Mouse (Mus musculus) hindbrain, embryonic 10.5 days (tissue): ENCODE measurements around the gene Ptpn12. TPM values are rescaled to one million over a fixed set of nuclear protein-coding genes. Genes with fewer than 3 reads are reported as not detected.

Source experiments
- DNase-seq: peaks from one replicate; pipeline ENCODE4 v3.0.0-alpha.2; 2017; ENCODE audit warnings: low spot score
- H3K27ac ChIP-seq: fragments of 300-500 bp; sonication (generic); 2 replicates; pipeline ENCODE4 v1.5.1; 2016; ENCODE audit warnings: mild to moderate bottlenecking, moderate library complexity
- H3K27me3 ChIP-seq: fragments of 300-500 bp; sonication (generic); 2 replicates; pipeline ENCODE4 v1.6.1; 2016; ENCODE audit warnings: mild to moderate bottlenecking; ENCODE audit not compliant: poor library complexity, insufficient read depth, severe bottlenecking
- H3K36me3 ChIP-seq: fragments of 300-500 bp; sonication (generic); 2 replicates; pipeline ENCODE4 v1.6.1; 2016; ENCODE audit warnings: mild to moderate bottlenecking, moderate library complexity
- H3K4me1 ChIP-seq: fragments of 300-500 bp; sonication (generic); replicated peaks from 2 replicates; pipeline ENCODE4 v1.6.1; 2016; ENCODE audit warnings: mild to moderate bottlenecking
- H3K4me3 ChIP-seq: fragments of 300-500 bp; sonication (generic); 2 replicates; pipeline ENCODE4 v1.5.1; 2016; ENCODE audit warnings: mild to moderate bottlenecking, moderate library complexity
- H3K9me3 ChIP-seq: fragments of 300-500 bp; sonication (generic); 2 replicates; pipeline ENCODE4 v1.6.1; 2016; ENCODE audit warnings: mild to moderate bottlenecking, moderate library complexity
- WGBS: fragments of 180-500 bp; shearing (Covaris S2); methylation state at CpG from one replicate; pipeline ENCODE4 v1.1.7; 2016; 5-methylcytosine and 5-hydroxymethylcytosine counted together
- polyA plus RNA-seq: library from polyadenylated mRNA; unstranded; fragments of >200 nt; fragmentation: Nextera tagmentation; extraction: Ambion mirVana; gene quantifications from 2 replicates; pipeline ENCODE4 v1.2.1, GENCODE M21; 2016

Ptpn12 gene
- polyA plus RNA-seq, 1 experiment from 2014 or later: 22.2 TPM

DNA sequence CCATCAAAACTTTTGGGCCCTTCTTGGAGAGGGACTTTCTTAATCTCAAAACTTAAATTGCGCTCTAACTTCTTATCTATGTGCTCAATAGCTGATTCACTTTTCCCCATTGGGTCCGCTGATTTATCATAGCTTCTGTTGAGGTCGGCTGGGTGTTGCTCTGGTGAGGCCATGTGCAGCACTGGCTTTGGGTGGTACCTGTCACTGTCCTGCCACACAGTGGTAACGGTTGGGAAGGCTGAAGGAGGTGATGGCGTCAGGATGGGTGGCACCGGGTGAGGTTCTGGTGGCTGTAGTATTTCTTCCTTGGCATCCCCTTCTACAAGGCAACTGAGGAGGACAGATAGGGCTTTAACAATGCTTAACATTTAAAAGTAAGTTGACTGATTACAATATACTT, 57.3 kb downstream of the Ptpn12 start:
- Histone ChIP-seq H3K4me3 (no peak overlapping the region), H3K9me3 (peaks cover 9% of the 10 kb centered on the region; the same call in 1 of the 2 replicates), H3K36me3 (peaks cover 98% of the 10 kb centered on the region), H3K27me3 (no peaks in the 10 kb centered on the region), H3K4me1 (no peaks in the 10 kb centered on the region), H3K27ac (no peak overlapping the region)
- no peak for DNase-seq
- 95% methylated on average over 6 of the region's 6 CpGs for WGBS

DNA sequence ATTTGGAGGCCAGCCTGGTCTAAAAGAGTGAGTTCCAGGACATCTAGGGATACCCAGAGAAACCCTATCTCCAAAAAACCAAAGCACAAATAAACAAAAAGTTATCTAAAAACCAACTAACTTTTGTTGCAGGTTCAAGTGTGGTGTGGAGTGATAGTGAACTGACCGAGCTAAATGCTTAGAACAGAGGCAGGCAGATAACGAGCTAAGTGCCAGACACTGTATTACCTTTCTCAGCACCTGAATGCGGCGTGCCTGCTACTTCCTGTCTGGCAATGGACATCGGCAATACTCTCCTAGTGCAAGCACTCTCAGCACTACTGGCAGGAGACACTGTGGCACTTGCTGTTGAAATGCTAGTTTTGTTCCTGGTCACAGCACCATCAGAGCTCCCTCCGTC, 58.2 kb downstream of the Ptpn12 start:
- Histone ChIP-seq H3K36me3 (peaks cover 97% of the 10 kb centered on the region), H3K4me1 (no peaks in the 10 kb centered on the region)
- WGBS: 95% methylated on average over 6 of the region's 6 CpGs

DNA sequence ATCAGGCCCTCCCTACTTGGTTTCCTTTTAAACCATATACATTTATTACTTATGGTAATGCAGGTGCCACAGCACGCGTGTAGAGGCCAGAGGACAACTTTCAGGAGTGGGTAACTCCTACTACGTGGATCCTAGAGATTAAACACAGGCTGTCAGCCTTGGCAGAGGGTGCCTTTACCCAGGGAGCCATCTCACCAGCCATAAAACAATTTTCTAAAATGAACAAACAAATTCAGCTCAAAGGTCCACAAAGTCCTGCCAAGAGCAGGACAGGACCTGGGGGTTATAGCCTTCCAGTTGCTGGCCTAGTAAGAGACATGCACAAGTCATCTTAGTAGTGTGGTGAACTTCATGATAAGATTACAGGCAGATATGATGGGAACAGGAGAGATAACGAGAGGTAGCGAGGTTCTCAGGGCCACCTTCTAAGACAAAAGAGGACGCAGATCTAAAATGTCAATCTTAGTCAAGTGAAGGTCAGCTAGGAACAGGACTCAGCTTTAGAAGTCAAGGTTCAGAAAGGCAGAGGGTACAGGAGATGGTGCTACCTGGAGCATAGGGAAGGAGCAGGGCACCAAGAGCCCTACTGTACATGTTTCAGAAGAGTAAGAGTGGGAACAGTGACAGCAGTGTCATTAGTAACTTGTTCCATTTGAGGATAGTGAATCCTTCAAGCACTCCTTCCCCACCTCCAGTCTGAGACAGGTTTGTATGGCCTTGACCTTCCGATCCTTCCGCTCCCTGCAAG, 65.5 kb downstream of the Ptpn12 start:
- DNase-seq: no peak
- Histone ChIP-seq H3K27ac (no peak overlapping the region), H3K36me3 (peaks cover 97% of the 10 kb centered on the region), H3K27me3 (no peaks in the 10 kb centered on the region), H3K4me1 (no peaks in the 10 kb centered on the region), H3K4me3 (no peak overlapping the region), H3K9me3 (no peaks in the 10 kb centered on the region)
- WGBS: 96% methylated on average over 8 of the region's 8 CpGs

More for the DNA sequence above, 58.2 kb downstream of the Ptpn12 start:
- H3K4me3 ChIP-seq: no peak overlapping the region
- peaks cover 9% of the 10 kb centered on the region; the same call in 1 of the 2 replicates for H3K9me3 ChIP-seq
- no peak for DNase-seq
- no peak overlapping the region for H3K27ac ChIP-seq
- no peaks in the 10 kb centered on the region for H3K27me3 ChIP-seq

DNA sequence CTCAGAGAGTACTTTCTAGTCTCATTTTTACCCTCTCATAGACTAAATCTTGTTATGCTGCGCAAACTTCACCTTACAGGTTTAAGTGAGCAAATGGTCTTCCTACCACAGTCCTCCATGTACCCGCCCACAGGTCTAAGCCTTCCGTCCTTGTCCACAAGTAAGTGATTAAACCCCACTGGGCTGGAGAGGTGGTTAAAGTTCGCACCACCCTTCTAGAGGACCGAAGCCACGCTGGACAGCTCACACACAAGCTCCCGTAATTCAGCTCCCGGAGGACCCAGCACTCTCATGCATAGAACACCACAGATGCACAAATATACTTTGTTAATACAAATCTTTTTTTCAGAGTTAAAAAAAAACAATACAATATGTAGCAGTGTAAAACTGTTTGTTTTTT, 69.4 kb downstream of the Ptpn12 start:
- no peak for DNase-seq
- Histone ChIP-seq H3K4me1 (no peaks in the 10 kb centered on the region), H3K27me3 (no peaks in the 10 kb centered on the region), H3K27ac (no peak overlapping the region), H3K9me3 (no peaks in the 10 kb centered on the region; the same call in 1 of the 2 replicates), H3K36me3 (peaks cover 70% of the 10 kb centered on the region), H3K4me3 (no peak overlapping the region)
- WGBS: 95% methylated on average over 8 of the region's 8 CpGs

DNA sequence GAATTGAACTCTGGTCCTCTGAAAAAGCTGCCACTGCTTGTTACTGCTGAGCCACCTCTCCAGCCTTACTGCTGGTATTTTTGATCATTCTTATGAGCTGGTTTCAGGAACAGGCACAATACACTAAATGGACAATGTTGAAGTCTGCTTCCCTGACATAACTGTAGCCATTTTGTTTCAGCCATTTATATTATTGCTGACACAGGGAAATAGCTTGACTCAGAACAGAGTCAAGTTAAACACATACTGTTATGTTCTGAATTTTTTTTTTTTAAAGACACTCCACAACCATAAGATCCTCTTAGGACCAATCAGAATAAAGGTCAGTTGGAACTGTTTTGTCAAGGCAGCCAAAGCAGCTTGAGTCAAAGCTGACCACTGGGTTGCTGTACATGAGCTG, 72.2 kb downstream of the Ptpn12 start:
- Histone ChIP-seq H3K27ac (no peak overlapping the region), H3K36me3 (peaks cover 42% of the 10 kb centered on the region), H3K4me1 (no peaks in the 10 kb centered on the region), H3K4me3 (no peak overlapping the region), H3K9me3 (peaks cover 4% of the 10 kb centered on the region; the same call in 1 of the 2 replicates), H3K27me3 (no peaks in the 10 kb centered on the region)
- no peak for DNase-seq

DNA sequence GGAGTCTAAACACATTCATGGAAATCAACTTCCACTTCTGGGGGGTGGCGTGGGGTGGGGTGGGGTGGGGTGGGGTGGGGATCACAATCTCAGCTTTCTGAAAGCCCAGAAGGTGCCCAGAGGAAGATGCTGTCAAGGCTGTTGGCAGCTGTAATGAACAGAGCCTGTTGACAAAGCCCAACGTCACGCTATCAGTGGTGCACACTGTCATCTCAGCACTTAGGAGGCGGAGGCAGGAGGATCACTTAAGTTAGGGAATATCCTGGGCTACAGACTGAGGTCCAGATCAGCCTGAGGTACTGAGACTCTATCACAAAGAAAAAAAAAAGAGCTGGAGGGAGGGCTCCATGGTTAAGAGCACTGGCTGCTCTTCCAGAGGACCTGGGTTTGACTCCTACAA, 81.0 kb downstream of the Ptpn12 start:
- Histone ChIP-seq H3K27me3 (no peaks in the 10 kb centered on the region), H3K4me1 (peaks cover 4% of the 10 kb centered on the region; the same call in 1 of the 2 replicates), H3K27ac (no peak overlapping the region), H3K9me3 (no peaks in the 10 kb centered on the region), H3K4me3 (no peak overlapping the region), H3K36me3 (no peaks in the 10 kb centered on the region)
- DNase-seq: no peak
- WGBS: 78% methylated on average over 4 of the region's 4 CpGs

DNA sequence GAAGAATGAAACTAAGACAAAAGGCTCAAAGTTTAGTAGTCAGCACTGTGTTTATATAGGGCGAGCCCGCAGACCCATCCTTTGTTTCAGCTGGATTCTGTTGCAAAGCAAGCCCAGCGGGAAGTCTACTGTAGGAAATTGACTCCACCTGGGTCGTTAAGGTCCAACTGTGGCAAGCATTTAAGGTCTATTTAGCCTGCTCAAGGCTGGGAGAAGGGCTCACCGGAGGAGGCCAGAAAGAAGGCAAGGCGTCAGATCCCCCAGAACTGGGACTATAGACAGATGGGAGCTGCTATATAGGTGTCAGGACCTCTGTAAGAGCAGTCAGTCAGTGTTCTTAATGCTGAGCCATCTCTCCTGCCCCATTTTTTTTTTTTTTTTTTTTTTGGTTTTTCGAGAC, 81.7 kb downstream of the Ptpn12 start:
- 25% methylated on average over 7 of the region's 7 CpGs for WGBS
- Histone ChIP-seq H3K27ac (no peak overlapping the region), H3K36me3 (no peaks in the 10 kb centered on the region), H3K9me3 (no peaks in the 10 kb centered on the region), H3K4me1 (peaks cover 4% of the 10 kb centered on the region; the same call in 1 of the 2 replicates), H3K27me3 (no peaks in the 10 kb centered on the region), H3K4me3 (no peak overlapping the region)
- peak; percentile 10 for DNase-seq

DNA sequence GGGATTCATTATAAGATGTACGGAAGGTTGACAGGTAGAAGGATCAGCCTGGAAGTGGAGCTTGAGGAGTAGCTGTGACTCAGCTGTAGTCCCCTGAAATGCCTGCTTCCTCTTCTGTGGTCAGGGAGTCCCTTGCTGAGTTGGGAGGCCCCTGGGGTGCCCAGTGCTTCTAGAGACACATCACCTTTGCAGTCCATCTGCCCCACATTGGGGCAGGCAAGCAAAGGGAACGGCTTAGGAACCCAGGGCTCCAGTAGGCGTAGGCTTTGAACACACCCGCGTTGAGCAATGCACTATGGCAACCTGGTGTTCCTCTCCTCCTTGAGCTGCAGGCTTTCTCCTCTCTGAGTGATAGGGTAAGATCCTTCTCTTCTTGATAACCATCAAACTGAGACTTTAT, 82.6 kb downstream of the Ptpn12 start:
- Histone ChIP-seq H3K36me3 (no peaks in the 10 kb centered on the region), H3K27ac (no peak overlapping the region), H3K9me3 (no peaks in the 10 kb centered on the region), H3K27me3 (no peaks in the 10 kb centered on the region), H3K4me1 (peaks cover 4% of the 10 kb centered on the region; the same call in 1 of the 2 replicates), H3K4me3 (no peak overlapping the region)
- WGBS: 57% methylated on average over 5 of the region's 5 CpGs
- DNase-seq: no peak

DNA sequence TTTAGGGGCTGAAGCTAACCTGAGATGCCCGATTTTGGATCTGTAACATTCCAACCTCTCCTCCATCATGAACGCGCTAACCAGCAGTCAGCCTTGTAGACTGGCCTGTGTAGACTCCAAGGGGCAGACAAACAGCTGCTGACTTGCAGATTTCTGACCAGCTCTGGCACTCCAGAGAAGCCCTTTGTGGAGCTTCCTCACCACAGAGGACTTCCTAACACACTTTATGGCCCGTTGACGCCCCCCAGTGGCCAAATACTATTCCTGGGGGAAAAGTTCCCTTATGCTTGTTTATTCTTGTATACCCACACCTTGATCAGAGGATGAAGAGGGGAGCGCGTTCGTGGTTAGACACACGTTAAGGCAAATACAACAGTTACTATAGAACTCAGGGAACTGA, 86.7 kb downstream of the Ptpn12 start:
- H3K27ac ChIP-seq: no peak overlapping the region
- peaks cover 2% of the 10 kb centered on the region; the same call in 1 of the 2 replicates for H3K4me1 ChIP-seq
- H3K27me3 ChIP-seq: no peaks in the 10 kb centered on the region
- no peaks in the 10 kb centered on the region for H3K9me3 ChIP-seq
- 64% methylated on average over 9 of the region's 9 CpGs for WGBS
- peak; percentile 37 for DNase-seq
- no peaks in the 10 kb centered on the region for H3K36me3 ChIP-seq
- H3K4me3 ChIP-seq: no peak overlapping the region

DNA sequence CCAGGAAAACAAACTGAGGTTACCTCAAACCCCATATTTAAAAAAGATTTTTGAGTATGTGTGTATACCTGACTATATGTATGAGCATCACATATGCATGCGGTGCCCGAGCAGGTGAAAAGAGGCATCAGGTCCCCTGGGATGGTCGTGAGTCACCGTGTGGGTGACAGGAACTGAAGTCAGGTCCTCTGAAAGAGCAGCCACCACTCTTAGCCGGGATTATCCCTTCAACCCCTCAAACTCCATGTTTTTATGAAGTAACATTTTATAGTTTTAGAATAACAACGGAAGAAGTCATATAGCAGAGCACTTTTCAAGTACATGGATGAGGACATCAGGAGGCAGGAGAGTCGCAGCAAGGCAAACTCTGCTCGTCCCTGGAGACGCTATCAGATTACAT, 87.2 kb downstream of the Ptpn12 start:
- Histone ChIP-seq H3K36me3 (no peaks in the 10 kb centered on the region), H3K4me3 (no peak overlapping the region), H3K27ac (no peak overlapping the region), H3K9me3 (no peaks in the 10 kb centered on the region), H3K27me3 (no peaks in the 10 kb centered on the region), H3K4me1 (no peaks in the 10 kb centered on the region; the same call in 1 of the 2 replicates)
- 73% methylated on average over 9 of the region's 9 CpGs for WGBS
- no peak for DNase-seq

DNA sequence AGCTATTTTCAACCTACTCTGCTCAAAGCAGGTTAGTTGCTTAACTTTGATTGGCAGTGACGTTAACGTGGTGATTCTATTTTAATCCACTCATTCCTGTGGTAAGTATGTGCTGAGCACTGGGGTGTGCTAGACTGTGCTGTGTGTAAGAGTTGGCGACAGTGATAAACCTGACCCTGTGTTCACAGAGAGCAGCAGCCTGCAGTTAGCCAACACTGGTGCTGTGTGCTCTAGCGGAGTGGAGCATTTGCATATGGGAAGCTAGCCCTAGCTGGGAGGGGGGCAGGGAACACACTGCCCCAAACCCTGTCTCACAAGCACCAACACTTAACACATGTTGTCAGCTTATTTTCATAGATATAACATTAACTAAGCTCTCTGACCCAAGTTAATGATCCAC, 87.8 kb downstream of the Ptpn12 start:
- Histone ChIP-seq H3K36me3 (no peaks in the 10 kb centered on the region), H3K4me3 (no peak overlapping the region), H3K9me3 (no peaks in the 10 kb centered on the region), H3K4me1 (no peaks in the 10 kb centered on the region; the same call in 1 of the 2 replicates), H3K27ac (no peak overlapping the region), H3K27me3 (no peaks in the 10 kb centered on the region)
- 56% methylated on average over 4 of the region's 4 CpGs for WGBS
- no peak for DNase-seq

DNA sequence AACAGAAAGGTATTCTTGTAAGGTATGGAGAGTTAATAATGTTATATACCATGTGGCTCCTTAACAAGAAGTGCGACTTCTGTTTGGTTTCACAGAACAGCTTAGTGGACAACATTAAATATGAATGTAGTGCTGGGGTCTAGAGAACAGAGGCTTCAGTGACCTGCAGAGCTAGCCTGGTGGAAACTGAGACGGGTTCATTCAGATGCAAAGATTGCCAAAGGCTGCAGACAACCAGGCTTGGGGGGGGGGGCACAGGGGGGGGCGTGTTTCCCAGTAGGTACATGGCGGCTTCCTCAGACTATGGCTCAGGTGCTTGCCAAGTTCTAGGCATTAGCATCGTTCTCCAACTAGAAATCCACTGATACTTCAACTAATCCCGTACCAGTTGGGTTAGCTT, 91.3 kb downstream of the Ptpn12 start:
- no peak overlapping the region for H3K27ac ChIP-seq
- H3K4me1 ChIP-seq: no peaks in the 10 kb centered on the region; the same call in 1 of the 2 replicates
- no peak overlapping the region for H3K4me3 ChIP-seq
- DNase-seq: no peak
- no peaks in the 10 kb centered on the region for H3K36me3 ChIP-seq
- H3K9me3 ChIP-seq: no peaks in the 10 kb centered on the region
- no peaks in the 10 kb centered on the region for H3K27me3 ChIP-seq
- 73% methylated on average over 6 of the region's 6 CpGs for WGBS

DNA sequence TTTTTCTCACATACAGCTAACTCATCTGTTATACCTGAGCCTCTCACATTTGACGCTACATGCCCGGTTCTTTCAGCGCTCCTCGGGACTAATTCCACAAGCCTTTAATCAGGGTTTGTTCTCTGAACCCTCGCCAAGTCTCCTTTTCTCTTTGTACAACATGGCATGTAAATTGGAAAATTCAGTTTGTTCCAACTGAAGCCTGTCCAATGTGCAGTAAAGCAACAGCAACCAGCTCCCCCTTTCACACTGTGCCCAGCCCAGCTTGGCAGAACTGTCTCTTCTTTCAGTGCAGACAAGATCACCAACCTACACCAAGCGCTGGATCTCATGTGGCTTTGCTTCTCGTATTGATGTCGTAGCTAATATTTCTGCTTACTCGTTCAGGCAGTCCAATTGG, 92.4 kb downstream of the Ptpn12 start:
- WGBS: 92% methylated on average over 9 of the region's 9 CpGs
- Histone ChIP-seq H3K9me3 (no peaks in the 10 kb centered on the region), H3K27me3 (no peaks in the 10 kb centered on the region), H3K4me1 (no peaks in the 10 kb centered on the region; the same call in 1 of the 2 replicates), H3K27ac (no peak overlapping the region), H3K36me3 (no peaks in the 10 kb centered on the region), H3K4me3 (no peak overlapping the region)
- no peak for DNase-seq
